Mouse (Mus musculus): ENCODE data around the gene Dync1li2.

Dync1li2 gene

DNA sequence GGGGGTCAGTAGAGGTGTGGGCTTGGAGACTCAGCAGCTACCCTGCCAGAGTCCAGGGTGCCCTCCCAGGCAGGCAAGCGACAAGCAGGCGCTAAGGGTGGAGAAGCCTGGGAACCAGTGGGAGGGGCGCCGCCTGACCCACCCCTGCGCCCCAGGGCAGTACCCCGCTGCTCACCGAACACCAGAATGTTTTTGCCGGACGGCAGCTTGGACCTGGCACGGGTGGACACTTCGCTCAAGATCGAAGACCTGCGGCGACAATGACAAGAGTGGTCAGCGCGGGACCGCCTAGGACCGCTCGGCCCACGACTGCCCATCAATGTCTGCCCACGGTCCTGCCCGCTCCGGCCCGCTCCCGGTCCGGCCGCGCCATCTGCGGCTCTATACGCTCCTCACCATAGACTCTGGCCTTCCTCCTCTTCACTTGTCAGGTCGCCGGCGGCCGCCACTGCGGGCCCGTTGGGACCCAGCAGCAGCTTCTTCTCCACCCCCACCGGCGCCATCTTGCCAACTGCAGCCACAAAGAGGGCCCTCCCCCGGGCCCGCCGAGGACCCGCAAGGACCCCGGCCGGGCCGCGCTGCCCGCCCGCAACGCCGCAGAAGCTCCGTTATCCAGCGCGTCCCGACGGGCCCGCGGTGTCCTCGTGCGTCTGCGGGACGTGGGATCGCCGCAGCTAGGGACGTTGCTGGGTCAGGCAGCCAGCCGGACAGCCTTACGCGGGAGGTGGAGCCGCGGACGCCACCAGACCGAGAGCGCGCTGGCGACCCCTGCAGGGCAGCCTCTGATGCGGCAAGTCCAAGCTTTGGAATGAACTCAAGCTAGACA is at the start of gene Dync1li2:
Gene Dync1li2, minus strand, starts transcription at position 749 of the 826 bp plus-strand sequence.
- peak; percentile 93 for DNase-seq

DNA sequence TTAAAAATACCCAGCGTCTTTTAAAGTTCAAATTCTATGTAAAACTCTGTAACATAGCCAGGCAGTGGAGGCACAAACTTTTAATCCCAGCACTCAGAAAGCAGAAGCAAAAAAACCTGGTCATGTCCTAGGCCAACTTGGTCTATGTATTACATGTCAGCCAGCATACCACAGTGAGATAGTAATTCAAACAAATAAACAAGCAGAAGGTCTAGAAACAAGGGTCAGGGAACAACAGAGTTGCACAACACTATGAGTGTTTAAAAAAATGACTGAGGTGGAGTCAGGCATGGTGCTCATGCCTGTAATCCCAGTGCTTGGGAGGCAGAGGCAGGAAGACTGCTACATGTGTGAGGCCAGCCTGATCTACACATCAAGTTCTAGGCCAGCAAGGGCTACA is 36.2 kb upstream of the Dync1li2 start:
- DNase-seq, result no peak

DNA sequence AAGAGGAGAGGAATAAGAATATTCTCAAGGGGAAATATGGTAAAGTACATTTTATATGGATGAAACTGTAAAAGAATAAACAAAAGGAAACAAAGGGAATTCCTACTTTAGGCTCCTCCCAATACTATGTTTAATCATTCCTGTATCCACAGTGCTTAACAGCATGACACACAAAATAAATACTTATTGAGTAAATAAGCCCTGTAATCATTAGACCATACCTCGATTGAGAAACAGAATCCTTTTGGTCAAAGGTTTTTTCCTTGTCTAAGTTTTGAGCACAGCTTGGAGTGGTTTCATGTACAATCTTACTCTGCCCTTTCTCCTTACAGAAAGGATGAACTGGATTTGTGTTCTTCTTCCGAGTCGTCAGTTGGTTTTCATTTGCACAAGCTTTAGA is 29.6 kb upstream of the Dync1li2 start:
- no peak for DNase-seq

DNA sequence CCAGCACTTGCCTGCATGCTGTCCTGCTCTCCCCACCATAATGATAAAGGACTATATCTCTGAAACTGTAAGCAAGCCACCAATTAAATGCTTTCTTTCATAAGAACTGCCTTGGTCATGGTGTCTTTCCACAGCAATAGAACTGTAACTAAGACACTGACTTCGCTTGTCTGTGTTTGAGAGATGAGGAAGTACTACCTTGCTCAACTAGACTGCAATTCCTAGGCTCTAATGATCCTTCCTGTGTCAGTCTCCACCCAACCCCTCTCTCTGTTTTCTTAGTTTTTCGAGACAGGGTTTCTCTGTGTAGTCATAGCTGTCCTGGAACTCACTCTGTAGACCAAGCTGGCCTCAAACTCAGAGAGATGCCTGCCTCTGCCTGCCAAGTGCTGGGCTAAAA is 24.6 kb upstream of the Dync1li2 start:
- DNase-seq, result no peak

DNA sequence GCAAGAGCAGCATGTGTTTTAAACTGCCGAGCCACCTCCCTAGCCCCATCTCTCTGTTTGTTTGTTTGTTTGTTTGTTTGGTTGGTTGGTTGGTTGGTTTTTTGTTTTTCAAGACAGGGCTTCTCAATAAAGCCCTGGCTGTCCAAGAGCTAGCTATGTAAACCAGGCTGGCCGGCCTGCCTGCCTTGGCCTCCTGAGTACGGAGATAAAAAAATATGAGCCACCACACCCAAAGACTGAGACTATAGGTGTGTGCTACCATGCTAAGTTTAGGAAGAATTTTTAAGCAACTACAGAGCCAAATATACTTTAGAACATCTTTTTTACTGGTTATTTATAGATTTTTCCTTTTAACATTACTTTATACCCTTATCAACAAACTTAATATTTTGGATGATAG is 9.3 kb upstream of the Dync1li2 start:
- DNase-seq, result no peak

DNA sequence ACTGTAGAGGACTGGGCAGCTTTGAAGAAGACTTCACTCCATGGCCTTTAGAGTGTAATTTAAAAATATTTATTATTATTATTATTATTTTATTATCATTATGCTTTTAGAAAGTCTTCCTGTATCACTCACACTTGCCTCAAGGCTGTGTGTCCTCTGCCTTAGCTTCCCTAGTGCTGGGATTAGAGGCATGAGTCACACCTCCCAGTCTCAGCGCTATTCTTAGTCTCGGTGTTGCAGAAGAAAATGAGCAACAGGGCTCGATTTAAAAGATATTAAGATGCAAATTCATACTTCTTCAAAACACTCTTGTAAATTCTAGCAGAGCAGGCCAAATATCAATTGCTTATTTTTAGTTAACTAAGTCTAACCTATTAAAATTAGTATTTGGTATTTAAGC is 5.9 kb upstream of the Dync1li2 start:
- no peak for DNase-seq

DNA sequence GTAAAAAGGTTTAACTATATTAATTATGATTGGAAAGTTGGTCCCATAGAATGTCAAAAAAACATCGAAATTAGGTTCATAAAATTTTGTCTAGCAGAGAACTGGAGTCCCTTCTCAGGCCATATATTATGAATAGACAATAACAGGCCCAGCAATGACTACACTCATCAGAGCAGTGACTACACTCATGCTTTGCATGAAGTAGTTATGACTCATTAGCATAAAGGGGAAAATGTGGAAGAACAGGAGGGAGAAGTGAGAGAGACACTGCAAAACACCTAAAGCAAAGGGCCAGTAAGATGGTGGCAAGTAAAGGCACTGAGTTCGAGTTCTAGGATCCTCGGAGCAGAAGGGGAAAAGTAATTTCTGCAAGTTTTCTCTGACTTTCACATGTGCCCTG is 3.2 kb upstream of the Dync1li2 start:
- no peak for DNase-seq

DNA sequence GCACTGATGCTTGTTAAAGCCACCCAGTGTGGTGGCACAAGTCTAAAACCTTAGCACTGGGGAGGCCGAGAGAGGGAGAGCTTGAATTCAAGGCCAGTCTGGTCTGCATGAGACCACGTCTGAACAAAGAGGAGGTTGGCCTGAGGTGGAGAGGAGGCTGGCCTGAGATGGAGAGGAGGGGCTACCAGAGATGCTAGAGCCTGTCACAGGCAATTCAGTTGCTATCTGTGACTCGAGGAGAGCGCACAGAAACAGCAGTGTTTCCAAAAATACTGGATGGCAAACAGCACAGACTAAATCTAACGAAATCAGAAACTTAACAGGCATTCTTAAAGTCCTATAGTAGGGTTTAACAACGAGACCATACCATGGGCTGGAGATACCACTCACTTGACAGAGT is 2.4 kb upstream of the Dync1li2 start:
- no peak for DNase-seq

DNA sequence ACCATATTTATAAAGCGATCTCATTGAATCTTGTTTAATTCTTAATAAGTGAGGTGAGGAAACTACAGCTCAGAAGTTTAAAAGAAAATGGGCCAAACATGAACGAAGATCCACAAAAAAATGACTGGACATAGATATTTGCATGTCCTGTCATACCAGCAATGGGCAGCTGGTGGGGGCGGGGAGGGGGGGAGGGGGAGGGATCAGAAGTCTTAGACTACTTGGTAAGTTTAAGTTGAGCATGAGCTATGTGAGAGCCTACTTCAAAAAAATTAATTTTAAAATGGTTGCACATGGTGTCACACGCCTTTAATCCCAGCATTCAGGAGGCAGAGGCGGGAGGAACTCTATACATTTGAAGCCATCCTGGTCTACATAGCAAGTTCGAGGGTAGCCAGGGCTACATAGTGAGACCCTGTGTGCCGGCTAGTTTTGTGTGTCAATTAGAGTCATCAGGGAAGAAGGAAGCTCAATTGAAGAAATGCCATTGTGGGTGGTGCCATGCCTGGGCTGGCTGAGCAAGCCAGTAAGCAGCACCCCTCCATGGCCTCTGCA is 355 bp upstream of the Dync1li2 start:
- DNase-seq, result no peak

DNA sequence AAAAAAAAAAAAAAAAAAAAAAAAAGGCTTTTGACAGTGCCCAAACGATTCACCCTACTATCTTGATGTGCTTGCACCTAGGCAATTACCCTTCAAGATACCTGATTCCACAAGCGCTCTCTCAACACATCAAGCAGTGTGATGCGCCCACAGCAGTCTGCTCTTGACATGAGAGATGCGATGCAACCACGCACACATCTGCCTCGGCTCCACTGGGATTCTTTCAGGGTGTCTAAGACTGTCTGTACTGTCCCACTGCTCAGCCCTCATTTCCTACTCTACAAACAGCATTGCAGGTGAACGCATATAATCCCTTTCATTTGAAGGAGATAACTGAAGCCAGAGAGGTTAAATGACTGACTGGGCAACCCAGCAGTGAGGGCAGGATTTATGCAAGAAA is 1.2 kb downstream of the Dync1li2 start:
- DNase-seq, result no peak

DNA sequence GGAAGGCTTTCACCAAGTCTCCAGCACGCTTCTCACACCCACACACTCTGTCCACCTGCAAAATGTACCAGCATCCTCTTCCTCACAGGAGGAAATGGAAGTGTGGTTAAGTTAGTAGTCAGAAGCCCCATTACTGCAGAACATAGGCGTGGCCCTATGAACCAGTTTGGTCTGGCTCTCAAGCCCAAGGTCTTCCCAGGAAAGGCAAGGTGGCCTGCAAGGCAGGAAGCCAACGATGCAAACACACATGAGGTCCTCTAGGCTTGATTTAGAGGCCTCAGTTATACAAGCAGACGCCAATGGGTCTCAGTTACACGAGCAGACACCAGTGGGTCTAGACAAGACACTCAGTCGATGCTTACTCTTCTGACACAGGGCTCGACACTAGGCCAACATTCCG is 3.4 kb downstream of the Dync1li2 start:
- no peak for DNase-seq

DNA sequence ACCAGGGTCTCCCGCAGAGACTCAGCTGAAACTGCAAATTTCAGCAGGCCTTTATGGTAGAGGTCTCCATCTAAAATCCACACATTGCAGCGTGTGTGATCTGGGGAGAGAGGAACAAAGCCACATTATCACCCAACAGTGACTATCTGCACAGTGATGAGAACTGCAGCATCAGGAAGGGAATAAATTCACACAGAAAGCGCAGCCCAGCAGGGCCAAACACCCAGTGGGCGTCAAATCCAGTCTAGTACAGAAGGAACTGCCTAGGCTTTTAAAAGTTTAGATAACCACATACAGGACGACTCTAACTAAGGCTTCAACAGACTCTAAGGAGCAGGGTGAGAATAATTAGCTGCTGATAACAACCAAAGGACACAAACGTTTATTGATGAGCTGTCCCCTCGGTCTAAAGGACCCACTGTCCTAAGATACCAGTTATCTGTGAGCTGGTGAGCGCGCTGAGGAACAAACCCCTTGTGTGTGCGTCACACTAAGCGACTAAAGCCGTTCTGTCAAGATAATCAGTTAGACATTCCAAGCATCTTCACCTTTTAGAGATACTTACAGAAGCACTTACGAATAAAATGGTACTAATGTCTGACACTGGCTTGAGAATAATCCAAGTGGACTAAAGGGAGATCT is 5.2 kb downstream of the Dync1li2 start:
- DNase-seq, result no peak

DNA sequence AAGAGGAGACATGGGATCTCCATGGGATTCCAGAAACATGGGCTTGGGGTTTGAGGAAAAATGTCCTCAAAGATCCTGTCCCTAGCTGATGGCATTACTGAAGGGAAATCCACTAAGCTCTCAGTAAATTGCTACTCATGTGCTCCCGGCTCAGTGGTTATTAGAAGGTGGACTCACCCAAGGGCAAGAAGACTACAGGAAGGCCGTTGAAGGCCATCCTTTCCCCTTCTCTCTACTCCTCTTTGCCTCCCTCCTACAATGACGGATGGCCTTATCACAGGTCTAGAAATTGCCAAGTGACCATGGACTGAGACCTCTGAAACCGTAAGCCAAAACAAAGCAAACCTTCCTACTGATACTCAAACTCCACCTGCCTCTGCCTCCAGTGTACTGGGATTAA is 6.3 kb downstream of the Dync1li2 start:
- no peak for DNase-seq

DNA sequence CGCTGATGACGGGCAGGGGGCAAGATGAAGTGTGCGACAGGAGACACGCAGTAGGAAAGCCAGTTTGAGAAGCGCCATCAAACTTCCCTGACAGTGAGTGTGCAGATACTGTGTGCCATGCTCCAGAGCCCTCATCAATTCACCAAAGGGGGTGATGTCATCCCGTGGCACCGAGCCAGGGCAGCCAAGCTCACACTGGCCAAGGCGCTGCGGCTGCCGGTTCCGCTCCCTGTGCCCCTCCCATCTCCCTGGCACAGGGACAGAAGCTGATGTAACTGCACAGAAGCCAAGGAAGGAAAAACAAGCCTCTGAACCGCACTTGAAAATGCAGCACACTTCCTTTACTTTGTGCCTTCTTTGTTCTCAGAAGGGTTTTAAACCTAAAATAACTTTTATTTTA is 6.8 kb downstream of the Dync1li2 start:
- no peak for DNase-seq

DNA sequence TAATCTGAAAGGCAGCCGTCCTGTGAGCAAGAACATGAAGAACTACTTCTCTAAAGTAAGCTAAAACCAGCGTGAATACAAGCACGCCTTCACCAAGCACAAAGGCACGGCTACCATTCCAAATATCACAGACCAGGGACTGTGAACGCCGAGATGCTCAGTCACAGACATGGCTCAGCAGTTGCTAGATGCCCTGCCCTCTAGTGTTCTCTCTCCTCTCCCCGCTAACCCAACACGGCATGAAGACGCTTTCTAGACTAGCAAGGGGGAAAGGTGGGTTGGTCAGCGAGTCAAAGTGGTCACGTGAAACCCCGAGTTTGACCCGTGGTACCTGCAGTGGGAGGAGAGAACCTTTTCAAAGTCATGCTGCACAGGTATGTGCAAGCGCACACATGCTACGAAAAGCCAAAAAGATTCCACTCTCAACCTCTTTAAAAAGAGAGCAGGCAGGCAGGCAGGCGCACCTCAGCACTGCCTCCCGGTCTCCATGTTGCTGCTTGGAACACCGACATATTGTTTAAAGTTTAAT is 8.0 kb downstream of the Dync1li2 start:
- no peak for DNase-seq

DNA sequence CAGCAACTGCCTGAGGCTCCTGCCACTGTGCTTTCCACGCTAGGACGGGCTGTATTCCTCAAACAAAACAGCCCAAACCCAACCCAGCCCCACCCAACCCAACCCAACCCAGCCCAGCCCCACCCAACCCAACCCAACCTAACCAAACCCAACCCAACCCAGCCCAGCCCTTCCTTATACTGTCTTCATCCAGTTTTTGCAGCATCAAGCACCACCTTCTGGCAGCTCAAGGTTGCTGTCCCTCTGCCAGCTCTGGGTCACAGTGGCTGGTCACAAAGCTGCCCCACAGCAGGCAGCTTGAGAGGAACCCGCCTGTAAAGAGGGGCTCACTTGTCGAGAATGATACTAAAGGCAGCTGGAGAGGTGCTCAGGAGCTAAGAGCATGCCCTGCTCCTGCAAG is 8.6 kb downstream of the Dync1li2 start:
- no peak for DNase-seq

DNA sequence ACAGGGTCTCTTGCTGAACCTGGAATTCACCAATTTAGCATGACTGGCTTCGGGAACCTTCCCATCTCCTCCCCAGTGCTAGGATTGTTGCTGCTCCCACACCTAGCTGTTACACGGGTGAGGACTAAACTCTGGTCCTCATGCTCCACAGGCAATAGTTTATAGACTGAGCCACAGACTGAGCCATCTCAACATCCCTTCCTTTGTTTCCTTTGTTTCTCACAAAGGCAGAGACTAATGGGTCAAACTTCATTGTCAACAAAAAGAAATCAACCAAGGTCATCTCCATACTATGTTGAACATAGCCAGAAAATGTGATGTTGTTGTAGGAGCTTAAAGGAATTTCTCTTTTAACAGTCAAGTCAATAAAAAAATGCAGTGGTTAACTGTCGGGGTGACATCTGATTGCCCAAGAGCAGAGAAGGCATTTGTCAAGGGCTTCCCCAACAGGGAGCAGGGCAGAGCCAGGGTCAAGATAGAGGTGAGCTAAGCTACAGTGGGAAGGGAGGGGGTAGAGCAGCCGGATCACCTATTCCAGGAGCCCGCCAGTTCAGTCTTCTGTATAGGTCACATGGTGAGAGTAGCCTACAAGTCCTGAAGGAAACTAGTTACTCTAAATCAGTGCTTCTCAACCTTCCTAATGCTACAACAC is 9.5 kb downstream of the Dync1li2 start:
- no peak for DNase-seq

DNA sequence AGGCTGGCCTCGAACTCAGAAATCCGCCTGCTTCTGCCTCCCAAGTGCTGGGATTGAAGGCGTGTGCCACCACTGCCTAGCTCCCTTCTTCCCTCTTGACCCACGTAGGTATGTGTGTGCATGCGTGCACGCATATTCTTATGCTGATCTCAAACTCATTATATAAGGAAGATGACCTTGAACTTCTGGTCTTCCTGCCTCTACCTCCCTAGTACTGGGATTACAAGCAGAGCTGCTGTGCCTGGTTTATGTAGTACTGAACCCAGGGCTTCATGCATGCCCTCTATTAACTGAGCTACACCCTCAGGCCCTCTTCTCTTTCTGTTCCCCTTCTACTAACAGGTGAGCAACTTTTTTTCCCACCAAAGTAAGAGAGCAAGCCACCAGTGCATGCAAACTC is 10.2 kb downstream of the Dync1li2 start:
- no peak for DNase-seq

DNA sequence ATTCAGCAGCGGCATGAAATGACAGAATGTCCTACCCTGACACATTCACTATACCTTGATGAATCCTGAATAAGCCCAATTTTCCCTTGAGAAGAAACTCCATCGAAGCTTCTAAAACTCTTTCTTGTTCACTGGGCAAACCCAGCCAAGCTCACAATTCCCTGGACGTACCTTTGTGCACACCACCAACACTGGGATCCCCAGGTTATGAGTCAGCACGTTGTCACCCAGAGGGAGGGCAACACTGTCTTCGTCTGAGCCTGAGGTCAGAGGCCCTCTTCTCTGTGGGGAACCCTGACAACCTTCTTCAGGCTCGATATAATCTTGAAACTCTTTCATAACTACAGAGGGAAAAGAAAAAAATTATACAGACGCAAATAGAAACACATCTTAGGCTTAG is 12.6 kb downstream of the Dync1li2 start:
- no peak for DNase-seq

DNA sequence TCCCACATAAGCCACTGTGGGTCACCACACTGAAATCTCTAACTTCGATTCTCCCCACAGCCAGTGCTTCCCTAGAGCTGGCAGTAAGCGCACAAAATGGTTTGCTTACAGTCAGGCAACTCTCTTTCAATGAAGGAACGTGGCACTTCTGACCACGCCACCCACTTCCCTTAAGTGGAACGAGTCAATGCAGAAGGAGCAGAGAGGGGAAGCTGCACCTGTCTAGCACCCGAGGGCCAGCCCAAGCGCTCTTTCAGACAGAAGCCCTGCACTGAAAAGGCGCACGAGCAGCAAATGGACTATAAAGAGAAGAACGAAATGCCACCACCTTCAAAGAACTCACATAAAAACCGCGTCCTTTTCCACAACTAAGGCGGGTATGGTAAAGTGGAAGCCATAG is 15.1 kb downstream of the Dync1li2 start:
- DNase-seq, result no peak

DNA sequence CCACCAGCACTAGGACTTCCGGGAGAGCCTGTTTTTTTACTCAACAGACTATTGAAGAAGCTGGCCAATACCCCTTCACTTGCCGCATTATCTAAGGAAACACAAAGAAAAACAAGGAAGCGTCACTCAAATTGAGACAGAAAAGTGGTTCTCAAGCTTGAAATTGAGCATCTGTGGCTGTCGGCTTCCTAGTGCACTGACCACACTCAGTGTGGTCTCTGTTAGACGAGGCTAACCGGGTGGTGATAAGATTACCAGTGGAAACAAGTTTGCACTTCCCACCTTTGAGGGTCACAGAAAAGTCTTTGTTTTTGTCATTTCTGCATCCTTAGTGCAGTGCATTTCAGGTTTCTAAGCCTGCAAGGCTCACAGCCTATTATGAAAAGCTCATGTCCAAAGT is 20.5 kb downstream of the Dync1li2 start:
- DNase-seq, result no peak

DNA sequence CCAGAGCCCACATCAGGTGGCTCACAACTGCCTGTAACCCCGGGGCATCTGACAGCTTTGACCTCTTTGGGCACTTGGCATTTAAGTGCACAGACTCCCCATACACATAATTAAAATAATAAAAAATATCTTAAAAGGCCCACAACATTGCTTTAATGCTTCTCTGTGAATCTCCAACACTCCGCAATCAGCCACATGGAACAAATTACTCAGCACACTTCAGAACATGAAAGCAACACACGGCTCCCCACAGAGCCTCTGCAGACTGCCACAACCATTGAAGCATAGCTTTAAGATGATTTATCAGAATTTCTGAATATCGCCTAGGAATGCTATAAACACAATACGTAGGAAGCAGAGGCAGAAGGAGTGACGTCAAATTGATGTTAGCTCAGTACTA is 26.8 kb downstream of the Dync1li2 start:
- no peak for DNase-seq

DNA sequence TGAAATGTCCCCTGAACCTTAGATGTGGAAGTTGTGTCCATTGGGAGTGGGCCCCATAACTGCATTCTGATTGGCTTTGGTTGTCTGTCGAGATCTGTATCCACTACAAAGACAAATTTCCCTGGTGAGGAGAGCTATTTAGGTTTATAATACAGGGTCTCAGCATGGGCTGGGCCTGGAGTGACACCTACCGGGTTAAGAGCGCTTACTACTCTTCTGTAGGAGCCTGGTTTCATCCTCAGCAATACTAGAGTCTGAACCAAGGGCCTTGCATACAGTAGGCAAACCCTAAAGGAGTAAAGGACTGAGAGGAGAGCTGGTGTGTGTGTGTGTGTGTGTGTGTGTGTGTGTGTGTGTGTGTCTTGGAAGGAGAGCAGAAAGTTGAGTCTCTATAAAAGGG is 28.6 kb downstream of the Dync1li2 start:
- no peak for DNase-seq

DNA sequence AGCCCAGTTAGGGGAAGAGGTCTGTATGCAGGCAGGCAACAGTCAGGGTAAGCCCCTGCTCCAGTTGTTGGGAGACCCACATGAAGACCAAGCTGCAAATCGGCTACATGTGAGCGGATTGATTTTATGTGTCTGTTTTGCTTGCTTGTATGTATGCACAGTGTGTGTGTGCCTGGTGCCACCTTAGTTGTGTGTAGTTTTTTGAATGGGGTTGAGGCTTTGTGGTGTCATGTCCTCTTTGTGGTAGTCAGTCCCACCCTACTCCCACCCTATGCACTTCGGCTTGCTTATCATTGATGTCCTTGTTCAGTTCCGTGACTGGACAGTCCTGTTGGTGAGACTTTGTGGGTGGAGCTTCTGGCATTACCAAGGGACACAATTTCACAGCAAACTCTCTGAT is 29.1 kb downstream of the Dync1li2 start:
- DNase-seq, result no peak

Measured in embryo, embryonic 11 days (tissue).